Mouse (Mus musculus) ES-Bruce4 (cell line): ENCODE measurements around the gene Ipo5. TPM values are rescaled to one million over a fixed set of nuclear protein-coding genes. Genes with fewer than 3 reads are reported as not detected.

ENCODE experiments used
- H3K27ac ChIP-seq: 2 replicates; pipeline ENCODE4 v1.5.1; 2012; ENCODE audit warnings: low read length, inconsistent platforms; ENCODE audit not compliant: insufficient read depth
- H3K27me3 ChIP-seq: 2 replicates; pipeline ENCODE4 v1.6.1; 2012; ENCODE audit warnings: mild to moderate bottlenecking, low read length, inconsistent platforms; ENCODE audit not compliant: control insufficient read depth, poor library complexity, insufficient read depth, severe bottlenecking
- H3K36me3 ChIP-seq: 2 replicates; pipeline ENCODE4 v1.6.1; 2012; ENCODE audit warnings: inconsistent platforms, mild to moderate bottlenecking, low read length, moderate library complexity; ENCODE audit not compliant: control insufficient read depth, poor library complexity, insufficient read depth, severe bottlenecking
- H3K4me1 ChIP-seq: one replicate; pipeline ENCODE4 v1.8.1; 2011; ENCODE audit warnings: low read length; ENCODE audit not compliant: control insufficient read depth, insufficient read depth
- H3K4me3 ChIP-seq: 2 replicates; pipeline ENCODE4 v1.5.1; 2011; ENCODE audit warnings: low read depth, mild to moderate bottlenecking, low read length
- H3K9ac ChIP-seq: 2 replicates; pipeline ENCODE4 v1.6.1; 2012; ENCODE audit warnings: low read depth, mild to moderate bottlenecking, inconsistent platforms; ENCODE audit not compliant: poor library complexity, severe bottlenecking
- H3K9me3 ChIP-seq: replicated peaks from 2 replicates; pipeline ENCODE4 v1.6.1; 2012; ENCODE audit warnings: mild to moderate bottlenecking, low read length, inconsistent platforms; ENCODE audit not compliant: control insufficient read depth, poor library complexity, insufficient read depth, severe bottlenecking
- CTCF ChIP-seq: IDR thresholded peaks from one replicate; pipeline ENCODE4 v1.8.1; 2011; ENCODE audit warnings: low read depth, low read length
- EP300 ChIP-seq: IDR thresholded peaks from 2 replicates; pipeline ENCODE4 v1.6.1; 2011; ENCODE audit warnings: low read depth, low read length; ENCODE audit not compliant: insufficient read depth
- POLR2A ChIP-seq: IDR thresholded peaks from one replicate; pipeline ENCODE4 v1.8.1; 2011; ENCODE audit warnings: low read length; ENCODE audit not compliant: insufficient read depth
- polyA plus RNA-seq: library from polyadenylated mRNA; stranded (reverse); fragments of >200 nt; gene quantifications from 2 replicates; pipeline ENCODE4 v1.2.4, GENCODE M21; 2011; ENCODE audit warnings: low read depth; ENCODE audit not compliant: missing spikeins, insufficient read depth, insufficient read length

The Ipo5 gene
- polyA plus RNA-seq, 1 experiment: 468 TPM

GRCm38 (mm10) chr14:120880601-120881000 is 30.4 kb upstream of the Ipo5 start:
- TF ChIP-seq POLR2A (no peak), EP300 (peak; percentile 54; the same call in 1 of the 2 replicates), CTCF (no peak)
- Histone ChIP-seq H3K27me3 (no peaks in the 10 kb centered on the region), H3K36me3 (no peaks in the 10 kb centered on the region), H3K4me3 (no peak overlapping the region), H3K27ac (peak overlapping the region; percentile 80), H3K9ac (no peak overlapping the region), H3K9me3 (no peaks in the 10 kb centered on the region; the same call in 1 of the 2 replicates), H3K4me1 (peaks cover 12% of the 10 kb centered on the region)

- Histone ChIP-seq H3K9me3 (no peaks in the 10 kb centered on the region; the same call in 1 of the 2 replicates), H3K4me3 (no peak overlapping the region), H3K27ac (peak overlapping the region; percentile 79), H3K4me1 (peaks cover 12% of the 10 kb centered on the region), H3K27me3 (no peaks in the 10 kb centered on the region), H3K9ac (no peak overlapping the region), H3K36me3 (no peaks in the 10 kb centered on the region)
- TF ChIP-seq POLR2A (no peak), CTCF (no peak), EP300 (peak; percentile 84)
These were observed 30.0 kb upstream of the Ipo5 start for GRCm38 (mm10) chr14:120881054-120881453.

GRCm38 (mm10) chr14:120888681-120889080 is 22.3 kb upstream of the Ipo5 start:
- H3K27me3 ChIP-seq: no peaks in the 10 kb centered on the region
- H3K27ac ChIP-seq: no peak overlapping the region
- TF ChIP-seq EP300: no peak
- no peak for TF ChIP-seq POLR2A
- TF ChIP-seq CTCF: no peak
- no peak overlapping the region for H3K9ac ChIP-seq
- peaks cover 4% of the 10 kb centered on the region for H3K4me1 ChIP-seq
- no peaks in the 10 kb centered on the region for H3K36me3 ChIP-seq
- no peaks in the 10 kb centered on the region for H3K9me3 ChIP-seq
- H3K4me3 ChIP-seq: no peak overlapping the region

GRCm38 (mm10) chr14:120892369-120892768 is 18.7 kb upstream of the Ipo5 start:
- H3K27ac ChIP-seq: no peak overlapping the region
- no peak overlapping the region for H3K9ac ChIP-seq
- no peaks in the 10 kb centered on the region for H3K9me3 ChIP-seq
- H3K27me3 ChIP-seq: no peaks in the 10 kb centered on the region
- H3K4me3 ChIP-seq: no peak overlapping the region
- no peaks in the 10 kb centered on the region for H3K36me3 ChIP-seq
- no peak for TF ChIP-seq EP300
- H3K4me1 ChIP-seq: peaks cover 3% of the 10 kb centered on the region

- TF ChIP-seq POLR2A (no peak), EP300 (no peak), CTCF (no peak)
- Histone ChIP-seq H3K4me3 (peak overlapping the region; percentile 31), H3K27me3 (no peaks in the 10 kb centered on the region)
These were observed 14.4 kb upstream of the Ipo5 start for GRCm38 (mm10) chr14:120896613-120897012.

GRCm38 (mm10) chr14:120898876-120899275 is 12.1 kb upstream of the Ipo5 start:
- no peak overlapping the region for H3K9ac ChIP-seq
- no peak overlapping the region for H3K4me3 ChIP-seq
- no peaks in the 10 kb centered on the region for H3K27me3 ChIP-seq
- TF ChIP-seq CTCF (no peak), EP300 (peak; percentile 83)
- H3K9me3 ChIP-seq: no peaks in the 10 kb centered on the region
- H3K27ac ChIP-seq: 0 out of 2 replicates have a peak overlapping the region, but pooled peaks have one; percentile 14
- H3K4me1 ChIP-seq: peaks cover 7% of the 10 kb centered on the region
- no peaks in the 10 kb centered on the region for H3K36me3 ChIP-seq

More at GRCm38 (mm10) chr14:120896613-120897012, 14.4 kb upstream of the Ipo5 start:
- H3K9me3 ChIP-seq: no peaks in the 10 kb centered on the region
- H3K36me3 ChIP-seq: no peaks in the 10 kb centered on the region
- H3K9ac ChIP-seq: no peak overlapping the region
- no peak overlapping the region for H3K27ac ChIP-seq
- H3K4me1 ChIP-seq: peaks cover 7% of the 10 kb centered on the region

GRCm38 (mm10) chr14:120909396-120909795 is 1.6 kb upstream of the Ipo5 start:
- H3K9me3 ChIP-seq: no peaks in the 10 kb centered on the region
- 0 out of 2 replicates have a peak overlapping the region, but pooled peaks have one; percentile 84 for H3K9ac ChIP-seq
- TF ChIP-seq EP300 (no peak), CTCF (no peak), POLR2A (no peak)
- H3K4me3 ChIP-seq: no peak overlapping the region
- no peak overlapping the region for H3K27ac ChIP-seq
- H3K36me3 ChIP-seq: peaks cover 5% of the 10 kb centered on the region; the same call in 1 of the 2 replicates
- H3K27me3 ChIP-seq: no peaks in the 10 kb centered on the region
- H3K4me1 ChIP-seq: peaks cover 2% of the 10 kb centered on the region
